Mouse (Mus musculus) bone marrow macrophage, adult 2 months (primary cell): ENCODE results near the gene Msrb3. TPM values are rescaled to one million over a fixed set of nuclear protein-coding genes. Genes with fewer than 3 reads are reported as not detected.

Experiments
- H3K27ac ChIP-seq: 2 replicates; pipeline ENCODE4 v1.5.1; 2012; ENCODE audit warnings: low read depth, low read length; ENCODE audit not compliant: insufficient read depth
- H3K4me1 ChIP-seq: 2 replicates; pipeline ENCODE4 v1.6.1; 2012; ENCODE audit warnings: low read length; ENCODE audit not compliant: control insufficient read depth, insufficient read depth
- H3K4me3 ChIP-seq: 2 replicates; pipeline ENCODE4 v1.5.1; 2012; ENCODE audit warnings: mild to moderate bottlenecking, low read length, moderate library complexity; ENCODE audit not compliant: insufficient read depth
- CTCF ChIP-seq: IDR thresholded peaks from 2 replicates; pipeline ENCODE4 v1.5.1; 2012; ENCODE audit warnings: low read depth, mild to moderate bottlenecking, low read length, moderate library complexity
- POLR2A ChIP-seq: IDR thresholded peaks from 2 replicates; pipeline ENCODE4 v1.6.1; 2012; ENCODE audit warnings: mild to moderate bottlenecking, low read depth, low read length, borderline replicate concordance
- polyA plus RNA-seq: library from polyadenylated mRNA; stranded (reverse); fragments of >200 nt; gene quantifications from 2 replicates; pipeline ENCODE4 v1.2.4, GENCODE M21; 2012; ENCODE audit not compliant: missing spikeins, insufficient read depth, insufficient read length

Msrb3 gene
- polyA plus RNA-seq, 1 experiment, result 0.52 TPM

DNA sequence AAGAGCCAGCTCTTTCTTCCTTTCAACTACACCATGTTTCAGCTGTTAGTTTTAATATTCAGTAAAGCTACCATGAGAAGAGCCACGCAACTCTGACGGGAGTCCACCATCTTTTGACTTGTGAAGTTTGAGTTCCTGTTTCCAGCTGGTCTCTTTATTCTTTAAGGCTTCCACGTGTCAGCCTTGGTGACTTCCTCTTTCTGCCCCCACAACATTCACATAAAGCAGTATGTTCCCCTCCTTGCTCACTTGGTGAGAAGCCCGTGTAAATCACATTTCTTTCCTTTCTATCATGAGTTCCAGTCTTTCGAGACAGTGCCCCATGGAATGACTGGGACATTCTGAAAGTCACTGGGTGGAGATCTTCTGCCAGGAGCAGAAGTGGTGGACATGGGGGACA lies 83.6 kb downstream of the Msrb3 start:
- Histone ChIP-seq H3K4me1 (peaks cover 10% of the 10 kb centered on the region), H3K27ac (peak overlapping the region; percentile 93), H3K4me3 (no peak overlapping the region)
- TF ChIP-seq CTCF (no peak), POLR2A (no peak)

- Histone ChIP-seq H3K4me3 (peak overlapping the region; percentile 45), H3K4me1 (peaks cover 13% of the 10 kb centered on the region), H3K27ac (no peak overlapping the region)
- TF ChIP-seq POLR2A (no peak), CTCF (no peak)
Measured at GRCm38 (mm10) chr10:120811796-120812443, 87.0 kb downstream of the Msrb3 start.

DNA sequence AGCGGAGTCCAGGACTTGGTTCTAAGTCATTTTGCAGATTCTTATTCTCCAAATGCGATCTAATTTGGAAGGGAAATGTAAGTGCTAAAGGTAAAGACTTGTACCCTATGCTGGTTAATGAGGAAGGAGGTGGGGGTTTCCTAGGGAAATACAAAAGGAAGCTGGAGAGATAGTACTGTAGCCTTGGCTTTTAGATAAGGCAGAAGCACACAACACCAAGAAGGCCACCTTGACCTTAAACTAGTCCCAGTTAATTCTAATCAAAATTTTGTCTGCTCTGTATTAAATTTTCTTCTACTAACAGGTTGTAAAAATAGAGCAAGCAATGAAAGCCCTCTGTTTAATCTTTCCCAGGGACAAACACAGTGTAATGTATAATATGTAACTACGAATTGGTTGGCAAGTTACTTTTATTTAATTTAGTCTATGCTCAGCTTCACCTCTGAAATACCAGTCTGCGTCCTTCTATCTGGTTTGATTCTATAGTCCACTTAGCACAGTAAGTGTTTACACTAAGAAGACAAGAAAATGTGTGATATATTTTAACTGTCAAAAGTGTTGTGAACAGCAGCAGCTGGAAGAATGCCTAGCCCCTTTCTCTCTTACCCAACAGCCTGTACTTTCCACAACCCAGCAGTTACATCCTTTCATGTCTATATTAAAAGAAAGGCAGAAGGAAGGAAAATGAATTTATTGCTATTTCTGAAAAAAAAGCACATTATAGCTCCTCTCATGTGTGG lies 87.9 kb downstream of the Msrb3 start:
- TF ChIP-seq POLR2A (no peak), CTCF (no peak)
- no peak overlapping the region for H3K4me3 ChIP-seq
- no peak overlapping the region for H3K27ac ChIP-seq
- peaks cover 13% of the 10 kb centered on the region for H3K4me1 ChIP-seq

GRCm38 (mm10) chr10:120810053-120810696 lies 88.7 kb downstream of the Msrb3 start:
- Histone ChIP-seq H3K27ac (no peak overlapping the region), H3K4me3 (no peak overlapping the region), H3K4me1 (peaks cover 11% of the 10 kb centered on the region)
- TF ChIP-seq CTCF (no peak), POLR2A (no peak)

- TF ChIP-seq CTCF (no peak), POLR2A (no peak)
- H3K4me3 ChIP-seq, result no peak overlapping the region
- no peak overlapping the region for H3K27ac ChIP-seq
- peaks cover 8% of the 10 kb centered on the region for H3K4me1 ChIP-seq
Measured at GRCm38 (mm10) chr10:120808167-120808566, 90.7 kb downstream of the Msrb3 start.

DNA sequence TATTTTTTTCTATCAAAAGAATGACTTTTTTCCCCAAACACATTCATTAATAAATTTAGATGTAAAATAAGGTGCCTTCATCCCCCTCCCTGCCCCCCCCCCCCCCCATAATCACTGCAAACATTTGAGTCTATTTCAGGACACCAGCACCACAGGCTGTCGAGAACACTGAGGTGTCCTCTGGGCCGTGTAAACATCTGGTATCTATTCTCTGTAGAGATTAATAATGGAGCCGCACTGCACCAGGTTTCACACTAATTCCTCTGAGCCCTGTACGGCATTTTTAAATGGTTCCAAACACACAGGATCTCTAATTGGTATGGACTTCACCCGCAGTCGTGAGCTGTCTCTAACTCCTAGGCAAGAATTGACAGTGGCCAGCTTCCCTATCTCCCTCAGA lies 97.8 kb downstream of the Msrb3 start:
- TF ChIP-seq POLR2A (no peak), CTCF (no peak)
- Histone ChIP-seq H3K27ac (no peak overlapping the region), H3K4me1 (no peaks in the 10 kb centered on the region), H3K4me3 (no peak overlapping the region)

DNA sequence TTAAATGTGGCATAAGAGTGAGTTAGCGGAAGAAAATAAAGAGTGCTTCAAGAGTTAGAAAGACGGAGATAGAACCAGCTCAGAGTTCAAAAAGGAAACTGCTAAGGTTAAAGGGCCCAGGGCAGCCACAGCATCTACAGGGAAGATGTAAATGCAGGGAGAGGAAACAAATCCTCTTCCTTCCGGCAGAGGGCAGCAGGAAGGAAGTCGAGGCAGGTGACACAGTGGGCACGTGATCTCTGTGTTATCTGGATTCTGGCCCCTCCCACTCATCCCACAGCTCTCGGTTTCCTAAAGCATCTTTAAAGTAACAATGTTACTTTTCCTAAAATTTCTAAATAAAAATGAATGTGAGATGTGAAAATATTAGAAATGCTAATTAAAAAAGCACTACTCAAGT lies 99.4 kb downstream of the Msrb3 start:
- no peaks in the 10 kb centered on the region for H3K4me1 ChIP-seq
- H3K4me3 ChIP-seq, result no peak overlapping the region
- TF ChIP-seq CTCF (no peak), POLR2A (no peak)
- H3K27ac ChIP-seq, result no peak overlapping the region

- peaks cover 3% of the 10 kb centered on the region; the same call in 1 of the 2 replicates for H3K4me1 ChIP-seq
- no peak for TF ChIP-seq POLR2A
- no peak for TF ChIP-seq CTCF
- no peak overlapping the region for H3K4me3 ChIP-seq
- no peak overlapping the region for H3K27ac ChIP-seq
Measured at GRCm38 (mm10) chr10:120796749-120797148, 102.2 kb downstream of the Msrb3 start.

- H3K4me1 ChIP-seq, result peaks cover 3% of the 10 kb centered on the region; the same call in 1 of the 2 replicates
- no peak for TF ChIP-seq POLR2A
Measured at GRCm38 (mm10) chr10:120794391-120794817, 104.5 kb downstream of the Msrb3 start.

DNA sequence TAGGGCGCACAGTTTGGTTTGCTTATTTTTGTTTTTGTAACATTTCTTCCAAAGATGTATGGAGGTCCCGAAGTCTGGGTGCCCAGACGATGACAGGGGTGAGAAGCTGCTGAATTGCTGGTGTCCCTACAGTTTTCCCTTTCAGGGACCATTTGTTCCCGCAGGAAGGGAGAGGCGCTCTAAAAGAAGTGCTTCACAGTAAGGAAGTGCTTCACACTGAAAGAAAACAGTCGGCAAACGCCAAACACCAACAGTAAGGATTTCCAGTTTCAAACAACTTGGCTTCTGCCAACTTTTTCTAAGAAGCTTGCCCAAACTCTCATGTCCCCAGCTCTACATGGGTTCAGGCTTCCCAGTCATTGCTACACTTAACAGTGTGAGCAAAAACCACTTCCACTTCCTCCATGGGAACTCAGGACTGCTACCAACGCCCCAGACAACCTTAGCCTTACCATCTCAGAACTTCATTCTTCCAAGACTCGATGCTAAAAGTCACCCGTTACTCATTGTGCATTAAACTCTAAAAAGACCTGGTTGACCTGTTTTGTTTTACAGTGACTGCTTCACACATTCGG lies 106.6 kb downstream of the Msrb3 start:
- peaks cover 3% of the 10 kb centered on the region; the same call in 1 of the 2 replicates for H3K4me1 ChIP-seq
- H3K4me3 ChIP-seq, result no peak overlapping the region
- TF ChIP-seq CTCF (no peak), POLR2A (no peak)
- H3K27ac ChIP-seq, result no peak overlapping the region

More at GRCm38 (mm10) chr10:120794391-120794817, 104.5 kb downstream of the Msrb3 start:
- Histone ChIP-seq H3K27ac (no peak overlapping the region), H3K4me3 (no peak overlapping the region)
